Mouse (Mus musculus): ENCODE measurements around the gene Nsl1. TPM values are rescaled to one million over a fixed set of nuclear protein-coding genes. Genes with fewer than 3 reads are reported as not detected.

Nsl1 gene
- total RNA-seq, 1 experiment = 24.3 TPM

- TF ChIP-seq ZNF384 (IDR thresholded peaks at IDR 0.05; ENCODE audit: low read depth, low read length) (no peak), MAFK (IDR thresholded peaks at IDR 0.05; ENCODE audit: insufficient read depth, low read depth, low read length) (peak; percentile 23; the same call in 1 of the 2 replicates), CHD2 (IDR thresholded peaks at IDR 0.05; ENCODE audit: low read depth, low read length) (no peak)
- Histone ChIP-seq H3K27ac (ENCODE audit: insufficient read depth, low read depth, low read length, poor library complexity, severe bottlenecking) (peak overlapping the region; percentile 37; the same call in 1 of the 2 replicates), H3K9me3 (ENCODE audit: control insufficient read depth, insufficient read depth, low read depth, low read length) (no peaks in the 10 kb centered on the region; the same call in 1 of the 2 replicates), H3K36me3 (ENCODE audit: control insufficient read depth, insufficient read depth, low read length, poor library complexity, severe bottlenecking) (peaks cover 37% of the 10 kb centered on the region), H3K9ac (ENCODE audit: insufficient read depth, low read depth, low read length, poor library complexity, severe bottlenecking) (no peak overlapping the region), H3K4me3 (ENCODE audit: insufficient read depth in 1 of 2, low read depth in 1 of 2, low read length in 2 of 2, poor library complexity in 1 of 2, severe bottlenecking in 1 of 2) (no peak overlapping the region), H3K4me1 (ENCODE audit: control insufficient read depth in 2 of 2, insufficient read depth in 2 of 2, low read length in 2 of 2, poor library complexity in 1 of 2) (peaks cover 0 to 8% of the 10 kb centered on the region in 2 experiments; a peak in 2 of 4 replicates)
- in situ Hi-C loops (cut with MboI; ENCODE audit: low sequenced_read_pairs in 2 of 2, unreplicated experiment in 2 of 2) = loop anchor here in 1 of 2 experiments (25.0 kb wide), 1 partner anchor 204 kb away; no protein-coding TSS in a partner anchor
- no peak for DNase-seq (ENCODE audit: low read depth, low spot score)
Observed at GRCm38 (mm10) chr1:191083230-191083629, 20.4 kb downstream of the Nsl1 start.

- Histone ChIP-seq H3K36me3 (ENCODE audit: control insufficient read depth, insufficient read depth, low read length, poor library complexity, severe bottlenecking) (peaks cover 32% of the 10 kb centered on the region), H3K4me1 (ENCODE audit: control insufficient read depth in 2 of 2, insufficient read depth in 2 of 2, low read length in 2 of 2, poor library complexity in 1 of 2) (peaks cover 0 to 8% of the 10 kb centered on the region in 2 experiments; a peak in 2 of 4 replicates), H3K27ac (ENCODE audit: insufficient read depth, low read depth, low read length, poor library complexity, severe bottlenecking) (no peak overlapping the region), H3K9ac (ENCODE audit: insufficient read depth, low read depth, low read length, poor library complexity, severe bottlenecking) (no peak overlapping the region), H3K9me3 (ENCODE audit: control insufficient read depth, insufficient read depth, low read depth, low read length) (no peaks in the 10 kb centered on the region), H3K4me3 (ENCODE audit: insufficient read depth in 1 of 2, low read depth in 1 of 2, low read length in 2 of 2, poor library complexity in 1 of 2, severe bottlenecking in 1 of 2) (no peak overlapping the region)
- in situ Hi-C loops (cut with MboI; ENCODE audit: low sequenced_read_pairs in 2 of 2, unreplicated experiment in 2 of 2) = loop anchor here in 1 of 2 experiments (25.0 kb wide), 1 partner anchor 202 kb away; no protein-coding TSS in a partner anchor
- no peak for TF ChIP-seq HCFC1 (IDR thresholded peaks at IDR 0.05; ENCODE audit: borderline replicate concordance, insufficient read depth, low read length)
- no peak for TF ChIP-seq CHD2 (IDR thresholded peaks at IDR 0.05; ENCODE audit: low read depth, low read length)
- TF ChIP-seq MAFK (IDR thresholded peaks at IDR 0.05; ENCODE audit: insufficient read depth, low read depth, low read length) = no peak
- TF ChIP-seq ZNF384 (IDR thresholded peaks at IDR 0.05; ENCODE audit: low read depth, low read length) = no peak
- no peak for TF ChIP-seq ZC3H11A (IDR thresholded peaks at IDR 0.05; ENCODE audit: borderline replicate concordance, low read depth, low read length)
- DNase-seq (ENCODE audit: low read depth, low spot score) = no peak
Observed at GRCm38 (mm10) chr1:191084951-191085559, 22.2 kb downstream of the Nsl1 start.

- Histone ChIP-seq H3K36me3 (ENCODE audit: control insufficient read depth, insufficient read depth, low read length, poor library complexity, severe bottlenecking) (peaks cover 28% of the 10 kb centered on the region), H3K4me3 (ENCODE audit: insufficient read depth in 1 of 2, low read depth in 1 of 2, low read length in 2 of 2, poor library complexity in 1 of 2, severe bottlenecking in 1 of 2) (no peak overlapping the region), H3K4me1 (ENCODE audit: control insufficient read depth in 2 of 2, insufficient read depth in 2 of 2, low read length in 2 of 2, poor library complexity in 1 of 2) (peaks cover 0 to 8% of the 10 kb centered on the region in 2 experiments; a peak in 2 of 4 replicates), H3K9me3 (ENCODE audit: control insufficient read depth, insufficient read depth, low read depth, low read length) (no peaks in the 10 kb centered on the region), H3K27ac (ENCODE audit: insufficient read depth, low read depth, low read length, poor library complexity, severe bottlenecking) (no peak overlapping the region), H3K9ac (ENCODE audit: insufficient read depth, low read depth, low read length, poor library complexity, severe bottlenecking) (no peak overlapping the region)
- DNase-seq (ENCODE audit: low read depth, low spot score) = no peak
- in situ Hi-C loops (cut with MboI; ENCODE audit: low sequenced_read_pairs in 2 of 2, unreplicated experiment in 2 of 2) = loop anchor here in 1 of 2 experiments (25.0 kb wide), 1 partner anchor 202 kb away; no protein-coding TSS in a partner anchor
- TF ChIP-seq MAFK (IDR thresholded peaks at IDR 0.05; ENCODE audit: insufficient read depth, low read depth, low read length) (no peak), CHD2 (IDR thresholded peaks at IDR 0.05; ENCODE audit: low read depth, low read length) (no peak), HCFC1 (IDR thresholded peaks at IDR 0.05; ENCODE audit: borderline replicate concordance, insufficient read depth, low read length) (no peak), ZC3H11A (IDR thresholded peaks at IDR 0.05; ENCODE audit: borderline replicate concordance, low read depth, low read length) (no peak), ZNF384 (IDR thresholded peaks at IDR 0.05; ENCODE audit: low read depth, low read length) (no peak)
Observed at GRCm38 (mm10) chr1:191085597-191085996, 22.8 kb downstream of the Nsl1 start.

- no peak overlapping the region for H3K27ac ChIP-seq (ENCODE audit: insufficient read depth, low read depth, low read length, poor library complexity, severe bottlenecking)
- H3K4me3 ChIP-seq (ENCODE audit: insufficient read depth in 1 of 2, low read depth in 1 of 2, low read length in 2 of 2, poor library complexity in 1 of 2, severe bottlenecking in 1 of 2) = no peak overlapping the region
- DNase-seq (ENCODE audit: low read depth, low spot score) = no peak
- H3K4me1 ChIP-seq (ENCODE audit: control insufficient read depth in 2 of 2, insufficient read depth in 2 of 2, low read length in 2 of 2, poor library complexity in 1 of 2) = peaks cover 0 to 8% of the 10 kb centered on the region in 2 experiments; a peak in 2 of 4 replicates
- no peaks in the 10 kb centered on the region for H3K9me3 ChIP-seq (ENCODE audit: control insufficient read depth, insufficient read depth, low read depth, low read length)
- peaks cover 26% of the 10 kb centered on the region for H3K36me3 ChIP-seq (ENCODE audit: control insufficient read depth, insufficient read depth, low read length, poor library complexity, severe bottlenecking)
- H3K9ac ChIP-seq (ENCODE audit: insufficient read depth, low read depth, low read length, poor library complexity, severe bottlenecking) = no peak overlapping the region
- in situ Hi-C loops (cut with MboI; ENCODE audit: low sequenced_read_pairs in 2 of 2, unreplicated experiment in 2 of 2) = loop anchor here in 1 of 2 experiments (25.0 kb wide), 1 partner anchor 201 kb away; no protein-coding TSS in a partner anchor
- TF ChIP-seq ZNF384 (IDR thresholded peaks at IDR 0.05; ENCODE audit: low read depth, low read length) (no peak), MAFK (IDR thresholded peaks at IDR 0.05; ENCODE audit: insufficient read depth, low read depth, low read length) (peak; percentile 75), HCFC1 (IDR thresholded peaks at IDR 0.05; ENCODE audit: borderline replicate concordance, insufficient read depth, low read length) (no peak), CHD2 (IDR thresholded peaks at IDR 0.05; ENCODE audit: low read depth, low read length) (no peak), ZC3H11A (IDR thresholded peaks at IDR 0.05; ENCODE audit: borderline replicate concordance, low read depth, low read length) (no peak)
Observed at GRCm38 (mm10) chr1:191086304-191086878, 23.6 kb downstream of the Nsl1 start.

Data from ES-E14 (cell line).